Mouse (Mus musculus) kidney, adult 2 months (tissue): ENCODE results near the gene Mars. TPM values are rescaled to one million over a fixed set of nuclear protein-coding genes. Genes with fewer than 3 reads are reported as not detected.

Source experiments
- DNase-seq: peaks from one replicate; pipeline ENCODE4 v3.0.0; 2021
- H3K27ac ChIP-seq: fragments of 200-500 bp; 2 replicates; pipeline ENCODE4 v1.5.1; 2012; ENCODE audit warnings: low read depth, low read length, control low read depth, inconsistent platforms; ENCODE audit not compliant: insufficient read depth
- H3K27me3 ChIP-seq: fragments of 200-500 bp; replicated peaks from 2 replicates; pipeline ENCODE4 v1.6.1; 2012; ENCODE audit warnings: mild to moderate bottlenecking, moderate library complexity, low read length, inconsistent platforms; ENCODE audit not compliant: control insufficient read depth, insufficient read depth
- H3K36me3 ChIP-seq: fragments of 200-500 bp; 2 replicates; pipeline ENCODE4 v1.6.1; 2012; ENCODE audit warnings: mild to moderate bottlenecking, moderate library complexity, low read length, inconsistent platforms; ENCODE audit not compliant: control insufficient read depth, insufficient read depth
- H3K4me1 ChIP-seq: fragments of 200-500 bp; 2 replicates; pipeline ENCODE4 v1.6.1; 2011; ENCODE audit warnings: low read length; ENCODE audit not compliant: control insufficient read depth, insufficient read depth
- H3K4me3 ChIP-seq: fragments of 200-500 bp; 2 replicates; pipeline ENCODE4 v1.5.1; 2011; ENCODE audit warnings: mild to moderate bottlenecking, low read depth, low read length, control low read depth; ENCODE audit not compliant: insufficient read depth
- CTCF ChIP-seq: fragments of 200-500 bp; conservative IDR thresholded peaks from 2 replicates; pipeline ENCODE4 v1.5.1; 2011; ENCODE audit warnings: low read depth, mild to moderate bottlenecking, control low read depth, low read length, moderate library complexity, mixed read lengths; ENCODE audit not compliant: insufficient read depth, insufficient read length
- POLR2A ChIP-seq: fragments of 200-500 bp; IDR thresholded peaks from one replicate; pipeline ENCODE4 v1.6.1; 2011; ENCODE audit warnings: low read depth, low read length, control low read depth
- WGBS: fragments of 180-500 bp; shearing (Covaris S2); methylation state at CpG from one replicate; pipeline ENCODE4 v1.1.7; 2018; 5-methylcytosine and 5-hydroxymethylcytosine counted together
- polyA plus RNA-seq: library from polyadenylated mRNA; depleted of rRNA; stranded (reverse); fragments of >200 nt; gene quantifications from 2 replicates; pipeline ENCODE4 v1.2.3, GENCODE M21; 2012; rRNA removed

The Mars gene
- polyA plus RNA-seq, 1 experiment, result 44.4 TPM

GRCm38 (mm10) chr10:127257790-127258189, 53.8 kb downstream of the Mars start:
- no peaks in the 10 kb centered on the region for H3K36me3 ChIP-seq
- WGBS, result 71% methylated on average over 6 of the region's 6 CpGs
- no peaks in the 10 kb centered on the region; the same call in 1 of the 2 replicates for H3K4me1 ChIP-seq
- no peak overlapping the region for H3K27ac ChIP-seq
- no peaks in the 10 kb centered on the region for H3K27me3 ChIP-seq
- no peak overlapping the region for H3K4me3 ChIP-seq
- DNase-seq, result no peak
- TF ChIP-seq CTCF (no peak), POLR2A (no peak)

GRCm38 (mm10) chr10:127255625-127256345, 55.8 kb downstream of the Mars start:
- Histone ChIP-seq H3K4me1 (no peaks in the 10 kb centered on the region), H3K4me3 (no peak overlapping the region), H3K27ac (no peak overlapping the region), H3K36me3 (no peaks in the 10 kb centered on the region), H3K27me3 (no peaks in the 10 kb centered on the region)
- DNase-seq, result peak; percentile 63
- TF ChIP-seq CTCF (no peak), POLR2A (no peak)
- WGBS, result 21% methylated on average over 14 of the region's 14 CpGs

- Histone ChIP-seq H3K36me3 (no peaks in the 10 kb centered on the region), H3K4me3 (no peak overlapping the region), H3K27me3 (no peaks in the 10 kb centered on the region), H3K27ac (no peak overlapping the region), H3K4me1 (no peaks in the 10 kb centered on the region)
- 67% methylated on average over 5 of the region's 5 CpGs for WGBS
- no peak for DNase-seq
- TF ChIP-seq POLR2A (no peak), CTCF (no peak)
Measured at GRCm38 (mm10) chr10:127250810-127251209, 60.8 kb downstream of the Mars start.

Other genes with a start within 250 kb of the Mars start
- 195 and 216 TPM in 2 replicates for gene Cdk4, start 248.3 kb downstream of the Mars start, polyA plus RNA-seq
- 102 and 117 TPM in 2 replicates for gene Tspan31, start 241.5 kb downstream of the Mars start, polyA plus RNA-seq
- 1.3 and 2.2 TPM in 2 replicates for gene Agap2, start 236.5 kb downstream of the Mars start, polyA plus RNA-seq
- 108 and 114 TPM in 2 replicates for gene Os9, start 190.7 kb downstream of the Mars start, polyA plus RNA-seq
- gene B4galnt1, start 146.6 kb downstream of the Mars start, polyA plus RNA-seq, result 15.4 and 27.5 TPM in 2 replicates
- 6.6 and 8.1 TPM in 2 replicates for gene Slc26a10, start 131.1 kb downstream of the Mars start, polyA plus RNA-seq
- 9.2 and 11.9 TPM in 2 replicates for gene Arhgef25, start 121.7 kb downstream of the Mars start, polyA plus RNA-seq
- gene Dtx3, start 116.1 kb downstream of the Mars start, polyA plus RNA-seq, result 101 and 132 TPM in 2 replicates
- 116 and 120 TPM in 2 replicates for gene Pip4k2c, start 100.2 kb downstream of the Mars start, polyA plus RNA-seq
- 3.7 and 6.7 TPM in 2 replicates for gene Kif5a, start 48.4 kb downstream of the Mars start, polyA plus RNA-seq
- gene Dctn2, start 45.4 kb downstream of the Mars start, polyA plus RNA-seq, result 181 and 184 TPM in 2 replicates
- gene Mbd6, start 22.8 kb downstream of the Mars start, polyA plus RNA-seq, result 24.6 and 26.8 TPM in 2 replicates
- gene Arhgap9, start 10.2 kb upstream of the Mars start, polyA plus RNA-seq, result 2.7 and 6.0 TPM in 2 replicates
- 1.7 and 3.0 TPM in 2 replicates for gene Gli1, start 30.2 kb upstream of the Mars start, polyA plus RNA-seq
- gene Inhbe, start 42.6 kb upstream of the Mars start, polyA plus RNA-seq, result not detected in 2 replicates
- gene Inhbc, start 58.6 kb upstream of the Mars start, polyA plus RNA-seq, result 0.12 TPM in 1 of 2 replicates, not detected in the other
- gene R3hdm2, start 68.5 kb upstream of the Mars start, polyA plus RNA-seq, result 93.8 and 101 TPM in 2 replicates
- gene Stac3, start 189.9 kb upstream of the Mars start, polyA plus RNA-seq, result 1.2 and 3.0 TPM in 2 replicates
- 24.4 and 27.4 TPM in 2 replicates for gene Ndufa4l2, start 203.2 kb upstream of the Mars start, polyA plus RNA-seq
- 232 and 274 TPM in 2 replicates for gene Shmt2, start 210.7 kb upstream of the Mars start, polyA plus RNA-seq
- gene Nxph4, start 222.8 kb upstream of the Mars start, polyA plus RNA-seq, result 2.0 and 2.2 TPM in 2 replicates